Mouse (Mus musculus) forebrain, embryonic 13.5 days (tissue): ENCODE measurements at regions not wholly inside any gene's neighbourhood (a gene's known extent, or its start where the extent isn't known, plus 50 kb on each side); places are given as distances from the start of the nearest gene placed in this dataset.
"Not testable (repeated sequence)": the region's sequence is repeated elsewhere in the genome, so short reads cannot be mapped to it uniquely, and the experiment has no call there.

Experiments
- ATAC-seq: fragments of 200-750 bp; cut with Nextera tagmentation; 2 replicates; pipeline ENCODE4 v1.8.0; 2017
- H3K27ac ChIP-seq: fragments of 300-500 bp; sonication (generic); 2 replicates; pipeline ENCODE4 v1.5.1; 2015; ENCODE audit warnings: inconsistent platforms, mild to moderate bottlenecking, moderate library complexity
- H3K27me3 ChIP-seq: fragments of 300-500 bp; sonication (generic); 2 replicates; pipeline ENCODE4 v1.6.1; 2015; ENCODE audit warnings: mild to moderate bottlenecking, inconsistent platforms
- H3K36me3 ChIP-seq: fragments of 300-500 bp; sonication (generic); 2 replicates; pipeline ENCODE4 v1.6.1; 2015; ENCODE audit warnings: mild to moderate bottlenecking, inconsistent platforms; ENCODE audit not compliant: poor library complexity, severe bottlenecking
- H3K4me1 ChIP-seq: fragments of 300-500 bp; sonication (generic); 2 replicates; pipeline ENCODE4 v1.6.1; 2015; ENCODE audit warnings: inconsistent platforms
- H3K4me2 ChIP-seq: fragments of 300-500 bp; sonication (generic); 2 replicates; pipeline ENCODE4 v1.6.1; 2015; ENCODE audit warnings: inconsistent platforms, mild to moderate bottlenecking, moderate library complexity
- H3K4me3 ChIP-seq: fragments of 300-500 bp; sonication (generic); 2 replicates; pipeline ENCODE4 v1.5.1; 2015; ENCODE audit warnings: mild to moderate bottlenecking, inconsistent platforms
- H3K9ac ChIP-seq: fragments of 300-500 bp; sonication (generic); 2 replicates; pipeline ENCODE4 v1.6.1; 2015; ENCODE audit warnings: mild to moderate bottlenecking, inconsistent platforms
- H3K9me3 ChIP-seq: fragments of 300-500 bp; sonication (generic); replicated peaks from 2 replicates; pipeline ENCODE4 v1.6.1; 2016; ENCODE audit warnings: inconsistent platforms
- WGBS: fragments of 180-500 bp; shearing (Covaris S2); methylation state at CpG from one replicate; pipeline ENCODE4 v1.1.7; 2015; 5-methylcytosine and 5-hydroxymethylcytosine counted together

GRCm38 (mm10) chr13:20039590-20039989 lies 50.8 kb upstream of the Elmo1 start:
- ATAC-seq, result no peak
- H3K4me3 ChIP-seq, result no peak overlapping the region
- H3K9ac ChIP-seq, result no peak overlapping the region
- no peaks in the 10 kb centered on the region for H3K27me3 ChIP-seq
- H3K27ac ChIP-seq, result no peak overlapping the region
- no peaks in the 10 kb centered on the region for H3K36me3 ChIP-seq
- peaks cover 8% of the 10 kb centered on the region for H3K4me1 ChIP-seq
- H3K4me2 ChIP-seq, result no peak overlapping the region
- WGBS, result 93% methylated on average over 7 of the region's 7 CpGs
- H3K9me3 ChIP-seq, result no peaks in the 10 kb centered on the region

- Histone ChIP-seq H3K27ac (no peak overlapping the region), H3K36me3 (no peaks in the 10 kb centered on the region), H3K9ac (no peak overlapping the region), H3K4me2 (no peak overlapping the region), H3K4me3 (no peak overlapping the region), H3K9me3 (no peaks in the 10 kb centered on the region), H3K4me1 (peaks cover 8% of the 10 kb centered on the region), H3K27me3 (no peaks in the 10 kb centered on the region)
- WGBS, result 29% methylated on average over 11 of the region's 11 CpGs
- no peak for ATAC-seq
Observed at GRCm38 (mm10) chr13:20038463-20038862, 51.9 kb upstream of the Elmo1 start.

- ATAC-seq, result no peak
- Histone ChIP-seq H3K27me3 (no peaks in the 10 kb centered on the region), H3K4me2 (no peak overlapping the region), H3K27ac (no peak overlapping the region), H3K36me3 (no peaks in the 10 kb centered on the region), H3K9me3 (no peaks in the 10 kb centered on the region), H3K4me3 (no peak overlapping the region), H3K9ac (no peak overlapping the region), H3K4me1 (peaks cover 8% of the 10 kb centered on the region)
- whole genome bisulfite sequencing, result 94% methylated on average over 7 of the region's 7 CpGs
Observed at GRCm38 (mm10) chr13:20037436-20037835, 53.0 kb upstream of the Elmo1 start.

GRCm38 (mm10) chr13:20033937-20034735 lies 56.3 kb upstream of the Elmo1 start:
- no peaks in the 10 kb centered on the region for H3K9me3 ChIP-seq
- H3K4me3 ChIP-seq, result no peak overlapping the region
- no peaks in the 10 kb centered on the region for H3K27me3 ChIP-seq
- H3K27ac ChIP-seq, result no peak overlapping the region
- 87% methylated on average over 11 of the region's 11 CpGs for WGBS
- H3K4me1 ChIP-seq, result no peaks in the 10 kb centered on the region
- H3K9ac ChIP-seq, result no peak overlapping the region
- H3K4me2 ChIP-seq, result no peak overlapping the region
- H3K36me3 ChIP-seq, result no peaks in the 10 kb centered on the region
- ATAC-seq, result no peak

DNA sequence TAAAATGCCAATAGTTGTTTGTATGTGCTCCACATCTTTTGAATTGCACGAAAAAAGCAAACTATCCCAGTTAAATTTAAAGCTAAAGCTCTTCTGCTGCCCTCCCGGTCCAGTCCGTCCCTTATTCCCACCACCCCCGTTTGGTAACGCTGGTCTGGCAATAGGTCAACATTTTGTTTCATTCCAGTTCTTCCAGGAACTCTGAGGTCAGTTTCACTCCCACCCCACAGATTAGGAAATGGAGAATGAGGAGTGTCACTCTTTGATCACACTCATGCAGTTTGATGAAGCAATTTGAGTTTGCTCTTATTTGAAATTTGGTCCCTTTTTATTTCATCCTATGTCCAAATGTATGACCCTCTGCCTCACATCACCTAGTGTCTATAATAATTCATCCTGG lies 58.7 kb upstream of the Elmo1 start:
- no peak for ATAC-seq
- H3K27ac ChIP-seq, result no peak overlapping the region
- H3K4me2 ChIP-seq, result no peak overlapping the region
- no peak overlapping the region for H3K4me3 ChIP-seq
- H3K27me3 ChIP-seq, result no peaks in the 10 kb centered on the region
- H3K9ac ChIP-seq, result no peak overlapping the region
- H3K9me3 ChIP-seq, result no peaks in the 10 kb centered on the region
- no peaks in the 10 kb centered on the region for H3K4me1 ChIP-seq
- no peaks in the 10 kb centered on the region for H3K36me3 ChIP-seq
- 86% methylated on average over 5 of the region's 5 CpGs for WGBS

- no peaks in the 10 kb centered on the region for H3K9me3 ChIP-seq
- H3K4me1 ChIP-seq, result no peaks in the 10 kb centered on the region
- no peak overlapping the region for H3K4me2 ChIP-seq
- no peaks in the 10 kb centered on the region for H3K27me3 ChIP-seq
- no peaks in the 10 kb centered on the region for H3K36me3 ChIP-seq
- H3K9ac ChIP-seq, result no peak overlapping the region
- H3K27ac ChIP-seq, result no peak overlapping the region
- H3K4me3 ChIP-seq, result no peak overlapping the region
- 71% methylated on average over 5 of the region's 5 CpGs for WGBS
- no peak for ATAC-seq
Observed at GRCm38 (mm10) chr13:20031082-20031481, 59.3 kb upstream of the Elmo1 start.

GRCm38 (mm10) chr13:20026612-20027011 lies 63.8 kb upstream of the Elmo1 start:
- Histone ChIP-seq H3K4me3 (no peak overlapping the region), H3K4me1 (no peaks in the 10 kb centered on the region), H3K9ac (no peak overlapping the region), H3K4me2 (no peak overlapping the region), H3K27me3 (no peaks in the 10 kb centered on the region), H3K9me3 (no peaks in the 10 kb centered on the region), H3K36me3 (no peaks in the 10 kb centered on the region), H3K27ac (no peak overlapping the region)
- no peak for ATAC-seq
- 87% methylated on average over 6 of the region's 6 CpGs for WGBS

- not testable (repeated sequence) for H3K27me3 ChIP-seq, H3K4me3 ChIP-seq, H3K4me1 ChIP-seq, H3K36me3 ChIP-seq, H3K9ac ChIP-seq, H3K27ac ChIP-seq, H3K9me3 ChIP-seq, ATAC-seq, H3K4me2 ChIP-seq
- WGBS, result 95% methylated on average over 16 of the region's 16 CpGs
Observed at GRCm38 (mm10) chr13:20016454-20016853, 73.9 kb upstream of the Elmo1 start.

DNA sequence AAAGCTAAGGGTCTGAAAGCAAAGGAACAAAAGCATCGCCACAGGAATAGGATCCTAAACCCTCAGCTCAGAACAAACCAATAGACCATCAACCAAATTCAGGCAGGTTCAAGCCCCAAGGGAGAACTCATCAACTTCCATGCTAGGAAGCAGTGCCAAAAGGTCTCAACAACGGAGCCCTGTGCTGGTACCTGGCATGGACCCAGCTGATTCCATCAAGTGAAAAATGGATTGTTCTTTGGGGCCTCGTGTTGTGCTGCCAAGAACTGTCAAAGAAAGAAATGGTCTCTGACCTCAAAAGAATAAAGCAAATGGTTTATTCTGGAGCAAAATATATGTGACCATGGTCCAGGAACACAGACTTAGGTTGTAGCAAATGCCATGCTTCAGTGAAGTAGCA lies 77.8 kb upstream of the Elmo1 start:
- H3K4me2 ChIP-seq, result no peak overlapping the region
- no peaks in the 10 kb centered on the region for H3K36me3 ChIP-seq
- H3K27me3 ChIP-seq, result no peaks in the 10 kb centered on the region
- WGBS, result 59% methylated on average over 3 of the region's 3 CpGs
- no peak overlapping the region for H3K4me3 ChIP-seq
- H3K4me1 ChIP-seq, result no peaks in the 10 kb centered on the region
- no peak overlapping the region for H3K9ac ChIP-seq
- ATAC-seq, result no peak
- no peak overlapping the region for H3K27ac ChIP-seq
- no peaks in the 10 kb centered on the region for H3K9me3 ChIP-seq

GRCm38 (mm10) chr13:20009164-20009563 lies 81.2 kb upstream of the Elmo1 start:
- WGBS, result 65% methylated on average over 1 of the region's 1 CpGs
- no peaks in the 10 kb centered on the region for H3K9me3 ChIP-seq
- H3K4me1 ChIP-seq, result no peaks in the 10 kb centered on the region
- no peaks in the 10 kb centered on the region for H3K27me3 ChIP-seq
- no peak for ATAC-seq
- no peak overlapping the region for H3K4me3 ChIP-seq
- H3K27ac ChIP-seq, result no peak overlapping the region
- no peaks in the 10 kb centered on the region for H3K36me3 ChIP-seq
- H3K9ac ChIP-seq, result no peak overlapping the region
- H3K4me2 ChIP-seq, result no peak overlapping the region

GRCm38 (mm10) chr13:20007561-20007960 lies 82.8 kb upstream of the Elmo1 start:
- Histone ChIP-seq H3K9ac (no peak overlapping the region), H3K4me1 (no peaks in the 10 kb centered on the region), H3K9me3 (no peaks in the 10 kb centered on the region), H3K27me3 (no peaks in the 10 kb centered on the region), H3K4me3 (no peak overlapping the region), H3K36me3 (no peaks in the 10 kb centered on the region), H3K27ac (no peak overlapping the region), H3K4me2 (no peak overlapping the region)
- 93% methylated on average over 2 of the region's 2 CpGs for WGBS
- no peak for ATAC-seq

DNA sequence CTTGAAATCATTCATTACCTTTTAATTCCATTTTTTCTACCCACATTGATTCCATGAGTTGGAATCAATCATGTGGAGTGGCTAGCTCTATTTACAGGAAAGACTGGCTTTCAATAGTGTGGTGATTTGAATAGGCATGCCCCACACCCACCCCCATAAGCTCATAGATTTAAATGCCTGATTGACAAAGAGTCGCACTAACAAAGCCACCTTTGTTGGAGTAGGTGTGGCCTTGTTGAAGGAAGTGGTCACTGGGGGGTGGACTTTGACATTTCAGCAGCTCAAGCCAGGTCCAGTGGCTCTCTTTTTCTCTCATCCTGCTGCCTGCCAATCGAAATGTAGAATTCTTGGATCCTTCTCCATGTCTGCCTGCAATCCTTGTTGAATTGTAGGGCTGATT lies 92.8 kb upstream of the Elmo1 start:
- 60% methylated on average over 2 of the region's 2 CpGs for WGBS
- Histone ChIP-seq H3K27me3 (no peaks in the 10 kb centered on the region), H3K4me1 (no peaks in the 10 kb centered on the region), H3K27ac (no peak overlapping the region), H3K4me2 (no peak overlapping the region), H3K9ac (no peak overlapping the region), H3K36me3 (no peaks in the 10 kb centered on the region), H3K4me3 (no peak overlapping the region), H3K9me3 (0 out of 2 replicates have a peak, but pooled peaks cover 3% of the 10 kb centered on the region)
- no peak for ATAC-seq

- Histone ChIP-seq H3K27ac (no peak overlapping the region), H3K4me2 (no peak overlapping the region), H3K9me3 (no peaks in the 10 kb centered on the region), H3K27me3 (no peaks in the 10 kb centered on the region), H3K9ac (no peak overlapping the region), H3K4me1 (no peaks in the 10 kb centered on the region), H3K4me3 (no peak overlapping the region), H3K36me3 (no peaks in the 10 kb centered on the region)
- no peak for ATAC-seq
Observed at GRCm38 (mm10) chr13:19975621-19976020, 114.8 kb upstream of the Elmo1 start.
